Mouse (Mus musculus) heart, embryonic 16.5 days (tissue): ENCODE measurements around the gene Ddx3y. TPM values are rescaled to one million over a fixed set of nuclear protein-coding genes. Genes with fewer than 3 reads are reported as not detected.

Source experiments
- ATAC-seq: fragments of 200-750 bp; cut with Nextera tagmentation; replicated peaks from 2 replicates; pipeline ENCODE4 v1.8.0; 2017; ENCODE audit warnings: moderate number of reproducible peaks; ENCODE audit not compliant: insufficient read depth, low FRiP score; ENCODE audit errors: extremely low read depth
- H3K27ac ChIP-seq: fragments of 300-500 bp; sonication (generic); 2 replicates; pipeline ENCODE4 v1.5.1; 2014; ENCODE audit warnings: mild to moderate bottlenecking, low read length, control low read depth, moderate library complexity
- H3K27me3 ChIP-seq: fragments of 300-500 bp; sonication (generic); 2 replicates; pipeline ENCODE4 v1.6.1; 2014; ENCODE audit warnings: low read length, mixed read lengths; ENCODE audit not compliant: control insufficient read depth, insufficient read depth
- H3K36me3 ChIP-seq: fragments of 300-500 bp; sonication (generic); 2 replicates; pipeline ENCODE4 v1.6.1; 2014; ENCODE audit not compliant: control insufficient read depth, insufficient read depth
- H3K4me1 ChIP-seq: fragments of 300-500 bp; sonication (generic); 2 replicates; pipeline ENCODE4 v1.6.1; 2014; ENCODE audit warnings: low read length, mixed read lengths; ENCODE audit not compliant: control insufficient read depth, insufficient read depth
- H3K4me2 ChIP-seq: fragments of 300-500 bp; sonication (generic); 2 replicates; pipeline ENCODE4 v1.6.1; 2014; ENCODE audit warnings: low read depth, mild to moderate bottlenecking, control low read depth, low read length
- H3K4me3 ChIP-seq: fragments of 300-500 bp; sonication (generic); 2 replicates; pipeline ENCODE4 v1.5.1; 2014; ENCODE audit warnings: mild to moderate bottlenecking, control low read depth, low read length
- H3K9ac ChIP-seq: fragments of 300-500 bp; sonication (generic); 2 replicates; pipeline ENCODE4 v1.6.1; 2014; ENCODE audit warnings: low read length, control low read depth
- H3K9me3 ChIP-seq: fragments of 300-500 bp; sonication (generic); replicated peaks from 2 replicates; pipeline ENCODE4 v1.6.1; 2016; ENCODE audit warnings: low read length; ENCODE audit not compliant: control insufficient read depth
- WGBS: fragments of 180-500 bp; shearing (Covaris S2); extraction: QIAGEN DNeasy Blood & Tissue Kit; methylation state at CpG from one replicate; pipeline ENCODE4 v1.1.7; 2014; 5-methylcytosine and 5-hydroxymethylcytosine counted together
- polyA plus RNA-seq: library from polyadenylated mRNA; unstranded; fragments of >200 nt; fragmentation: Nextera tagmentation; extraction: Ambion mirVana; gene quantifications from 2 replicates; pipeline ENCODE4 v1.2.1, GENCODE M21; 2015

Ddx3y gene
- 13.2 and 17.4 TPM in 2 replicates for polyA plus RNA-seq

- Histone ChIP-seq H3K4me2 (peak within 1 kb of the TSS; percentile 30; the same call in 1 of the 2 replicates), H3K27ac (peak within 1 kb of the TSS; percentile 74), H3K36me3 (no peaks in the 10 kb centered on the region), H3K4me3 (peak within 1 kb of the TSS; percentile 56), H3K9ac (peak within 1 kb of the TSS; percentile 66), H3K27me3 (no peaks in the 10 kb centered on the region), H3K4me1 (no peaks in the 10 kb centered on the region), H3K9me3 (no peaks in the 10 kb centered on the region)
- peak; percentile 72 for ATAC-seq
- 4% methylated on average over 31 of the region's 31 CpGs for WGBS
Observed at GRCm38 (mm10) chrY:1286171-1286795, at the start of gene Ddx3y. TSS of gene Ddx3y (minus strand) at chrY:1286629.

- Histone ChIP-seq H3K4me3 (no peak overlapping the region), H3K27me3 (no peaks in the 10 kb centered on the region), H3K9me3 (no peaks in the 10 kb centered on the region), H3K9ac (no peak overlapping the region), H3K4me2 (no peak overlapping the region), H3K27ac (no peak overlapping the region), H3K4me1 (no peaks in the 10 kb centered on the region), H3K36me3 (no peaks in the 10 kb centered on the region)
- ATAC-seq: no peak
Observed at GRCm38 (mm10) chrY:1293708-1294107, 7.3 kb upstream of the Ddx3y start.

DNA sequence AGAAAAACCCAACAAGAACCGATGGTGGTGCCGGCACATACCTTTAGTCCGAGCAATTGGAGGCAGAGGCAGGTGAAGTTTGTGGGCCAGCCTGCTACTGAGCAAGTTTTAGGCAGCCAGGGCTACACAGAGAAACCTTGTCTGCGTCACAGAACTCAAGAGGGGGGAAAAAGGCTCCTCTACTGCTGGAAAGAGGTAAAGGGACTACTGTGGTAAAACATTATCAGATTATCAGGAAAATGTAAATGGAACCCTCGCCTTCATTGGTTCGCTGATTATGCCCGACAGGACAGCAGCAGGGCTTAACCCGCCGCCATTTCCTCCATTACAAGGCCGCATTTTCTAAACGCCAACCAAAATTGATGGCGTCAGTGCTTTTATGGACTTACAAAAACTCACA is 694 bp downstream of the Ddx3y start:
- Histone ChIP-seq H3K27me3 (no peaks in the 10 kb centered on the region), H3K4me1 (no peaks in the 10 kb centered on the region), H3K9ac (peak overlapping the region; percentile 66), H3K36me3 (no peaks in the 10 kb centered on the region), H3K27ac (peak overlapping the region; percentile 74; the same call in 1 of the 2 replicates), H3K9me3 (no peaks in the 10 kb centered on the region), H3K4me3 (peak overlapping the region; percentile 56), H3K4me2 (peak overlapping the region; percentile 30; the same call in 1 of the 2 replicates)
- ATAC-seq: no peak
- WGBS: 2% methylated on average over 11 of the region's 12 CpGs

DNA sequence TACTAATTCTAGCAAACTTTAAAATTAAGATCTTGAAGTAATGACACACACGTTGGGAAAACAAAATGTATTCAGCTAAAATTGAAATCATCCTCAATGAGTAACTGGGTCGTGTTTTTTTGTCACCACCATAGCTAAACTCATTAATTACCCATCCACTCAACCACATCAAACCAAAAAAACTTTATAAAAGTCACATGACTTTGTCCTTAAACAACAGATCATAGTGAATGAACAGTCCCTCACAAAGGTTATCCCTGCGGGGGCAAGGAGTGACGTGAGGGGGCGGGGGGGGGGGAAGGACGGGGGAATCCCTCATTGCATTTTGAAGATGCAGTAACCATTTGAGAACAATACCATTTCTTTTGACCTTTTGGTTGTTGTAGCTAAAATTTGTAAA is 40.3 kb downstream of the Ddx3y start:
- no peak for ATAC-seq
- no peak overlapping the region for H3K4me3 ChIP-seq
- no peak overlapping the region for H3K9ac ChIP-seq
- no peaks in the 10 kb centered on the region for H3K9me3 ChIP-seq
- 40% methylated on average over 2 of the region's 6 CpGs for WGBS
- H3K4me1 ChIP-seq: no peaks in the 10 kb centered on the region
- no peak overlapping the region; the same call in 1 of the 2 replicates for H3K4me2 ChIP-seq
- no peaks in the 10 kb centered on the region for H3K27me3 ChIP-seq
- no peaks in the 10 kb centered on the region for H3K36me3 ChIP-seq
- H3K27ac ChIP-seq: no peak overlapping the region

GRCm38 (mm10) chrY:1245426-1245863 is 41.0 kb downstream of the Ddx3y start, which contains the start of gene Uty:
TSS of gene Uty (minus strand) at chrY:1245759.
- Histone ChIP-seq H3K9ac (peak within 1 kb of the TSS; percentile 58), H3K4me3 (peak within 1 kb of the TSS; percentile 55), H3K9me3 (no peaks in the 10 kb centered on the region), H3K27me3 (no peaks in the 10 kb centered on the region), H3K36me3 (no peaks in the 10 kb centered on the region), H3K27ac (peak within 1 kb of the TSS; percentile 69), H3K4me2 (peak within 1 kb of the TSS; percentile 50; the same call in 1 of the 2 replicates), H3K4me1 (no peaks in the 10 kb centered on the region)
- WGBS: 0% methylated on average over 20 of the region's 21 CpGs
- ATAC-seq: peak; percentile 72

DNA sequence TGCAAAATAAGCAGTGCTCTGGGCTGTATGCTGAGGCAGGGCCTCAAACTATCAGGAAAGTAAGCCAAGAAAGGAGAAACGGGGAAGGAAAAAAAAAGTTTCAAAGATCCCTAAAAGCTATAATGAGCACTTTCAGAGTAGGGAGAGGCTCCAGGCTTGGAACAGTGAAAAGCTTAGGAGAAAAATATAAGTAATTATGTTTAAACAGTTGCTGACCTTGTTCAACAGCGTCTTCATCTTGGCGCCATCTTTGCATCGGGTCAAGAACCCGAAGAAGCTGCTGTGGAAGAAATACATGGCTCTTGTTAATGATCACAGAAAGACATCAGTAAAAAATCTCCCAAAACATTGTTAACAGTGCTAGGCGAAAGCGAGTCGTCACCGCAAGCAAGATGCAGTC is 41.5 kb downstream of the Ddx3y start:
- ATAC-seq: no peak
- H3K4me2 ChIP-seq: peak overlapping the region; percentile 50; the same call in 1 of the 2 replicates
- H3K36me3 ChIP-seq: no peaks in the 10 kb centered on the region
- H3K4me1 ChIP-seq: no peaks in the 10 kb centered on the region
- H3K9me3 ChIP-seq: no peaks in the 10 kb centered on the region
- peak overlapping the region; percentile 55 for H3K4me3 ChIP-seq
- H3K9ac ChIP-seq: peak overlapping the region; percentile 58
- no peaks in the 10 kb centered on the region for H3K27me3 ChIP-seq
- peak overlapping the region; percentile 69 for H3K27ac ChIP-seq
- 1% methylated on average over 9 of the region's 9 CpGs for WGBS

GRCm38 (mm10) chrY:1244421-1244820 is 42.0 kb downstream of the Ddx3y start:
- 54% methylated on average over 5 of the region's 5 CpGs for WGBS
- H3K4me2 ChIP-seq: peak overlapping the region; percentile 50; the same call in 1 of the 2 replicates
- no peak overlapping the region for H3K9ac ChIP-seq

DNA sequence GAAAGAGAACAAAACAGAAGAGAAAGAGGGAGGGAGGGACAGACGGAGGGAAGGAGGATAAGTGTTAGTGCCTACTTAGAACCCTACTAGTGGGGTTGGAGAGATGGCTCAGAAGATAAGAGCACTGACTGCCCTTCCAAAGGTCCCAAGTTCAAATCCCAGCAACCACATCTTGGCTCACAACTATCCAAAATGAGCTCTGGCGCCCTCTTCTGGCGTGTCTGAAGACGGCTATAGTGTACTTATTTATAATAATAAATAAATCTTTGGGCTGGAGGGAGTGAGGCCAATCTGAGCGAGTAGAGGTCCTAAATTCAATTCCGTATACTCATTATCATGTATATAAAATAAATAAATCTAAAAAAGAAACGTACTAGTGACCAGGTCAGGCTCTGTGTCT is 66.4 kb downstream of the Ddx3y start:
- Histone ChIP-seq H3K4me1 (no peaks in the 10 kb centered on the region), H3K9me3 (no peaks in the 10 kb centered on the region), H3K4me2 (no peak overlapping the region), H3K36me3 (no peaks in the 10 kb centered on the region), H3K4me3 (no peak overlapping the region), H3K9ac (no peak overlapping the region), H3K27ac (no peak overlapping the region), H3K27me3 (no peaks in the 10 kb centered on the region)
- 93% methylated on average over 7 of the region's 7 CpGs for WGBS
- ATAC-seq: no peak

More at GRCm38 (mm10) chrY:1244421-1244820, 42.0 kb downstream of the Ddx3y start:
- Histone ChIP-seq H3K9me3 (no peaks in the 10 kb centered on the region), H3K27ac (no peak overlapping the region), H3K4me3 (peak overlapping the region; percentile 55), H3K36me3 (no peaks in the 10 kb centered on the region), H3K27me3 (no peaks in the 10 kb centered on the region), H3K4me1 (no peaks in the 10 kb centered on the region)
- ATAC-seq: no peak
